Mouse (Mus musculus) MEL (cell line): ENCODE data around the gene Pcgf2. TPM values are rescaled to one million over a fixed set of nuclear protein-coding genes. Genes with fewer than 3 reads are reported as not detected.

Experiments
- DNase-seq: peaks from one replicate; pipeline ENCODE4 v3.0.0; 2011; ENCODE audit warnings: low read depth, low spot score
- H3K27ac ChIP-seq: 2 replicates; pipeline ENCODE4 v1.5.1; 2012; ENCODE audit warnings: low read depth, mild to moderate bottlenecking, control low read depth, low read length, moderate library complexity; ENCODE audit not compliant: control insufficient read depth
- H3K27me3 ChIP-seq, 2 experiments: fragments of 150-350 bp in 1 of 2; sonication (generic) in 1 of 2; 2 replicates each; pipeline ENCODE4 v1.6.1; 2012; ENCODE audit warnings: low read length in 2 of 2, mild to moderate bottlenecking in 2 of 2, improper control_type of control experiment in 1 of 2, moderate library complexity in 1 of 2; ENCODE audit not compliant: insufficient read depth in 2 of 2, control insufficient read depth in 1 of 2
- H3K36me3 ChIP-seq, 2 experiments: 2 replicates each; pipeline ENCODE4 v1.6.1; 2012 to 2014; ENCODE audit warnings: low read length in 2 of 2, improper control_type of control experiment in 1 of 2, inconsistent platforms in 1 of 2, mild to moderate bottlenecking in 1 of 2; ENCODE audit not compliant: insufficient read depth in 2 of 2, control insufficient read depth in 1 of 2
- H3K4me1 ChIP-seq, 2 experiments: fragments of 150-350 bp in 1 of 2; sonication (generic) in 1 of 2; 2 replicates each; pipeline ENCODE4 v1.6.1; 2012; ENCODE audit warnings: low read length in 2 of 2, improper control_type of control experiment in 1 of 2, mild to moderate bottlenecking in 1 of 2; ENCODE audit not compliant: insufficient read depth in 2 of 2, control insufficient read depth in 1 of 2
- H3K4me3 ChIP-seq, 2 experiments: fragments of 150-350 bp in 1 of 2; sonication (generic) in 1 of 2; 2 replicates each; pipeline ENCODE4 v1.5.1; 2012; ENCODE audit warnings: low read depth in 2 of 2, low read length in 2 of 2, mild to moderate bottlenecking in 2 of 2, moderate library complexity in 2 of 2, control low read depth in 1 of 2, improper control_type of control experiment in 1 of 2; ENCODE audit not compliant: control insufficient read depth in 1 of 2, insufficient read depth in 1 of 2
- H3K79me2 ChIP-seq: 2 replicates; pipeline ENCODE4 v1.6.1; 2012; ENCODE audit warnings: mild to moderate bottlenecking, low read length, moderate library complexity; ENCODE audit not compliant: control insufficient read depth, poor library complexity, insufficient read depth
- H3K9ac ChIP-seq: 2 replicates; pipeline ENCODE4 v1.6.1; 2012; ENCODE audit warnings: low read depth, mild to moderate bottlenecking, control low read depth, low read length, moderate library complexity; ENCODE audit not compliant: control insufficient read depth, poor library complexity, severe bottlenecking
- H3K9me3 ChIP-seq: fragments of 150-350 bp; sonication (generic); replicated peaks from 2 replicates; pipeline ENCODE4 v1.6.1; 2012; ENCODE audit warnings: mild to moderate bottlenecking, low read length, improper control_type of control experiment, moderate library complexity; ENCODE audit not compliant: insufficient read depth
- CHD1 ChIP-seq: IDR thresholded peaks from 2 replicates; pipeline ENCODE4 v1.6.1; 2012; ENCODE audit warnings: low read depth, mild to moderate bottlenecking, inconsistent platforms, low read length, improper control_type of control experiment
- CHD2 ChIP-seq: IDR thresholded peaks from 2 replicates; pipeline ENCODE4 v1.6.1; 2011; ENCODE audit warnings: low read length, improper control_type of control experiment
- CTCF ChIP-seq, 3 experiments: IDR thresholded peaks in 2 of 3; conservative IDR thresholded peaks in 1 of 3; 2 replicates each; pipeline ENCODE4 v1.5.1; 2011 to 2012; ENCODE audit warnings: low read length in 3 of 3, low read depth in 2 of 3, mild to moderate bottlenecking in 2 of 3, improper control_type of control experiment in 1 of 3, inconsistent platforms in 1 of 3, mixed read lengths in 1 of 3, moderate library complexity in 1 of 3; ENCODE audit not compliant: control insufficient read depth in 1 of 3, insufficient read depth in 1 of 3, poor library complexity in 1 of 3, severe bottlenecking in 1 of 3
- E2F4 ChIP-seq: IDR thresholded peaks from 2 replicates; pipeline ENCODE4 v1.6.1; 2011; ENCODE audit warnings: low read depth, low read length, improper control_type of control experiment, borderline replicate concordance
- EP300 ChIP-seq, 2 experiments: IDR thresholded peaks; 2 replicates each; pipeline ENCODE4 v1.6.1; 2011; ENCODE audit warnings: improper control_type of control experiment in 2 of 2, low read length in 2 of 2, low read depth in 1 of 2, mild to moderate bottlenecking in 1 of 2
- GABPA ChIP-seq: IDR thresholded peaks from 2 replicates; pipeline ENCODE4 v1.6.1; 2012; ENCODE audit warnings: low read depth, mild to moderate bottlenecking, inconsistent platforms, low read length, improper control_type of control experiment, moderate library complexity
- GATA1 ChIP-seq: IDR thresholded peaks from 2 replicates; pipeline ENCODE4 v1.6.1; 2011; ENCODE audit warnings: low read depth, low read length, improper control_type of control experiment
- HCFC1 ChIP-seq: IDR thresholded peaks from 2 replicates; pipeline ENCODE4 v1.6.1; 2012; ENCODE audit warnings: low read depth, mild to moderate bottlenecking, inconsistent platforms, low read length, improper control_type of control experiment, moderate library complexity
- MAX ChIP-seq: IDR thresholded peaks from 2 replicates; pipeline ENCODE4 v1.6.1; 2011; ENCODE audit warnings: low read length, improper control_type of control experiment
- MAZ ChIP-seq: IDR thresholded peaks from 2 replicates; pipeline ENCODE4 v1.6.1; 2012; ENCODE audit warnings: low read depth, mild to moderate bottlenecking, inconsistent platforms, low read length, improper control_type of control experiment
- MEF2A ChIP-seq: IDR thresholded peaks from 2 replicates; pipeline ENCODE4 v1.6.1; 2014; ENCODE audit warnings: low read depth, mild to moderate bottlenecking, inconsistent platforms, low read length, improper control_type of control experiment; ENCODE audit not compliant: poor library complexity, insufficient replicate concordance, severe bottlenecking; ENCODE audit errors: extremely low read depth
- MXI1 ChIP-seq: IDR thresholded peaks from 2 replicates; pipeline ENCODE4 v1.6.1; 2011; ENCODE audit warnings: mild to moderate bottlenecking, low read depth, low read length, improper control_type of control experiment
- MYB ChIP-seq: IDR thresholded peaks from 2 replicates; pipeline ENCODE4 v1.6.1; 2011; ENCODE audit warnings: mild to moderate bottlenecking, low read depth, low read length, improper control_type of control experiment
- MYC ChIP-seq: IDR thresholded peaks from 2 replicates; pipeline ENCODE4 v1.6.1; 2011; ENCODE audit warnings: low read depth, mild to moderate bottlenecking, low read length, improper control_type of control experiment, moderate library complexity
- NELFE ChIP-seq: IDR thresholded peaks from 2 replicates; pipeline ENCODE4 v1.6.1; 2011; ENCODE audit warnings: low read depth, low read length, improper control_type of control experiment
- NRF1 ChIP-seq: IDR thresholded peaks from 2 replicates; pipeline ENCODE4 v1.6.1; 2014; ENCODE audit warnings: low read depth, mild to moderate bottlenecking, inconsistent platforms, low read length, improper control_type of control experiment, moderate library complexity; ENCODE audit not compliant: poor library complexity, insufficient read depth, severe bottlenecking
- POLR2AphosphoS5 ChIP-seq: IDR thresholded peaks from 2 replicates; pipeline ENCODE4 v1.6.1; 2012; ENCODE audit warnings: low read depth, borderline replicate concordance, mild to moderate bottlenecking, inconsistent platforms, low read length, moderate library complexity, mixed read lengths
- RCOR1 ChIP-seq: IDR thresholded peaks from 2 replicates; pipeline ENCODE4 v1.6.1; 2012; ENCODE audit warnings: low read depth, mild to moderate bottlenecking, inconsistent platforms, low read length, improper control_type of control experiment
- SIN3A ChIP-seq: IDR thresholded peaks from 2 replicates; pipeline ENCODE4 v1.6.1; 2012; ENCODE audit warnings: low read length, improper control_type of control experiment, inconsistent platforms
- TBP ChIP-seq: IDR thresholded peaks from 2 replicates; pipeline ENCODE4 v1.8.0; 2011; ENCODE audit warnings: low read depth, low read length, improper control_type of control experiment
- TCF12 ChIP-seq: IDR thresholded peaks from 2 replicates; pipeline ENCODE4 v1.6.1; 2014; ENCODE audit warnings: low read depth, mild to moderate bottlenecking, inconsistent platforms, low read length, improper control_type of control experiment, moderate library complexity
- USF1 ChIP-seq: IDR thresholded peaks from 2 replicates; pipeline ENCODE4 v1.6.1; 2014; ENCODE audit warnings: low read depth, mild to moderate bottlenecking, inconsistent platforms, low read length, improper control_type of control experiment, moderate library complexity
- USF2 ChIP-seq, 2 experiments: IDR thresholded peaks; 2 replicates each; pipeline ENCODE4 v1.6.1; 2011 to 2012; ENCODE audit warnings: improper control_type of control experiment in 2 of 2, low read length in 2 of 2, borderline replicate concordance in 1 of 2, inconsistent platforms in 1 of 2, low read depth in 1 of 2, mild to moderate bottlenecking in 1 of 2; ENCODE audit not compliant: insufficient read depth in 1 of 2
- ZC3H11A ChIP-seq: IDR thresholded peaks from 2 replicates; pipeline ENCODE4 v1.6.1; 2012; ENCODE audit warnings: low read depth, mild to moderate bottlenecking, inconsistent platforms, low read length, improper control_type of control experiment
- ZKSCAN1 ChIP-seq: IDR thresholded peaks from 2 replicates; pipeline ENCODE4 v1.6.1; 2012; ENCODE audit warnings: low read depth, mild to moderate bottlenecking, inconsistent platforms, low read length, improper control_type of control experiment, moderate library complexity
- ZNF384 ChIP-seq: IDR thresholded peaks from 2 replicates; pipeline ENCODE4 v1.6.1; 2012; ENCODE audit warnings: low read depth, mild to moderate bottlenecking, inconsistent platforms, low read length, improper control_type of control experiment
- polyA plus RNA-seq, 2 experiments: library from polyadenylated mRNA; stranded (reverse) in 1 of 2; unstranded in 1 of 2; fragments of >175 nt in 1 of 2; fragments of >200 nt in 1 of 2; gene quantifications; 2 replicates each; pipeline versions ENCODE4 v1.2.1 to v1.2.4; 2012; ENCODE audit warnings: low replicate concordance in 2 of 2, low read depth in 1 of 2; ENCODE audit not compliant: insufficient read length in 2 of 2, insufficient read depth in 1 of 2, missing spikeins in 1 of 2
- total RNA-seq: library from RNA; depleted of rRNA; stranded (reverse); fragments of 300-350 nt; gene quantifications from 2 replicates; pipeline ENCODE4 v1.2.3, GENCODE M21; 2012

Pcgf2 gene
- total and polyA plus RNA-seq, 3 experiments: 12.3 to 38.7 TPM; not detected in 1

GRCm38 (mm10) chr11:97662893-97663527, 37.3 kb downstream of the Pcgf2 start, which contains the start of gene Mllt6 (continued):
- TF ChIP-seq E2F4 (no peak), MEF2A (no peak), USF2 (IDR thresholded peaks at IDR 0.05; ENCODE audit: borderline replicate concordance in 1 of 2, insufficient read depth in 1 of 2, low read depth in 1 of 2, low read length in 2 of 2) (no peak), MYC (no peak), SIN3A (peak; percentile 92), GABPA (no peak), CHD2 (no peak), GATA1 (no peak), CHD1 (0 out of 2 replicates have a peak, but pooled peaks have one; percentile 32), USF1 (no peak), ZC3H11A (no peak), ZKSCAN1 (no peak), NELFE (peak; percentile 23; the same call in 1 of the 2 replicates), TBP (no peak), HCFC1 (peak; percentile 71), MYB (no peak), CTCF (IDR thresholded peaks at IDR 0.05 in 2 of 3, conservative IDR thresholded peaks at IDR 0.05 in 1 of 3; ENCODE audit: control insufficient read depth in 1 of 3, insufficient read depth in 1 of 3, low read depth in 2 of 3, low read length in 3 of 3, poor library complexity in 1 of 3, severe bottlenecking in 1 of 3) (no peak), ZNF384 (no peak), MAX (no peak), NRF1 (no peak)

GRCm38 (mm10) chr11:97662207-97662892, 37.9 kb downstream of the Pcgf2 start:
- DNase-seq: peak; percentile 85
- H3K36me3 ChIP-seq: peaks cover 0 to 7% of the 10 kb centered on the region in 2 experiments; a peak in 2 of 4 replicates
- H3K4me3 ChIP-seq: peak overlapping the region; percentile 62 to 66
- no peaks in the 10 kb centered on the region for H3K27me3 ChIP-seq
- H3K4me1 ChIP-seq: peaks cover 8 to 22% of the 10 kb centered on the region in 2 experiments
- H3K9ac ChIP-seq: peak overlapping the region; percentile 62
- TF ChIP-seq MAZ (peak; percentile 59; the same call in 1 of the 2 replicates), MAX (peak; percentile 68), RCOR1 (peak; percentile 33), TCF12 (peak; percentile 5; the same call in 1 of the 2 replicates), EP300 (IDR thresholded peaks at IDR 0.05; ENCODE audit: low read depth in 1 of 2, low read length in 2 of 2) (0 out of 4 replicates have a peak, but pooled peaks of 1 of the 2 experiments have one; percentile 13), CHD1 (peak; percentile 82; the same call in 1 of the 2 replicates), POLR2AphosphoS5 (no peak), GABPA (no peak), USF1 (no peak), ZNF384 (0 out of 2 replicates have a peak, but pooled peaks have one; percentile 33), MXI1 (peak; percentile 59), NELFE (peak; percentile 29; the same call in 1 of the 2 replicates)
- H3K27ac ChIP-seq: peak overlapping the region; percentile 6; the same call in 1 of the 2 replicates
- H3K9me3 ChIP-seq: no peaks in the 10 kb centered on the region
- H3K79me2 ChIP-seq: peaks cover 11% of the 10 kb centered on the region
